Mouse (Mus musculus): Measurements from ENCODE around the gene Nkrf. TPM values are rescaled to one million over a fixed set of nuclear protein-coding genes. Genes with fewer than 3 reads are reported as not detected.

Gene Nkrf
- polyA plus RNA-seq (2014; fragmentation: Illumina TruSeq; extraction: RNeasy Lipid Tissue Mini Kit (QIAGEN cat#74804); ENCODE audit: low read depth, low replicate concordance), result 6.0 TPM

DNA sequence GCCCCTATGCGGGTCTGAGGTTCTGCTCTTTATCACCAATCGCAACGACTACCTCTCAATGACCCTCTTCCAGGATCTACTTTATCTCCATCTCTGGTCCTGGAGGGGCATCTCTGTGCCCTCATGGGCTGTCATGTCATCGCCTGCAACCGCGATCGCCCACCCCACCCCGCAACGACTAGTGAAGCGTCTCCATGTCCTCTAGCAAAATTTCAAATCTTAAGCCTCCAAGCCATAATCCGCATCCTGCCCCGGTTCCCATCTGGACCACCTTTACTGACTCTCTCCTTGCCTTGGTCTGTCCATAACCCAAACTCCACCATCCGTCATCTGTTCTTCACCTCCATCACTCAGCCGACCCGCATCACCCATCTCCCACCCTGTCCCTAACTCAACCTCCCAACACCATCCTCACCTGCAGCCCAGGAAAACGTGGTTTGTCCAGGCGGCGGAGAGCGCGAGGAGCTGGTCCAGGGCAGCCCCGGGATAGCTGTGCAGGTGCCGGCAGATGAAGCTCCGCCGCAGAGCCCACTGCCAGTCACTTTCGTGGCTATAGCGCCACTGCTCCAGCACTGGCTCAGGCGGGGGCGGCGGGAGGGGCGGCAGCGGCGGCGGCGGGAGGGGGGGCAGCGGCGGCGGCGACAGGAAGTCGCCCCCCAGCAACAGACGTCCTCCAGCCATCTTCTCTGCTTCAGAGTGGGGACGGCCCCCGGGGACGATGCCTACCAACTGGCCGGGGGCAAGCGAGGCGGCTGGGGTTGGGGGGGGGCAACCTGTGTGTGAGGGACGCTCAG, at the start of gene Nkrf:
Nkrf (minus strand) TSS at position 579 of the 794 bp plus-strand sequence.

DNA sequence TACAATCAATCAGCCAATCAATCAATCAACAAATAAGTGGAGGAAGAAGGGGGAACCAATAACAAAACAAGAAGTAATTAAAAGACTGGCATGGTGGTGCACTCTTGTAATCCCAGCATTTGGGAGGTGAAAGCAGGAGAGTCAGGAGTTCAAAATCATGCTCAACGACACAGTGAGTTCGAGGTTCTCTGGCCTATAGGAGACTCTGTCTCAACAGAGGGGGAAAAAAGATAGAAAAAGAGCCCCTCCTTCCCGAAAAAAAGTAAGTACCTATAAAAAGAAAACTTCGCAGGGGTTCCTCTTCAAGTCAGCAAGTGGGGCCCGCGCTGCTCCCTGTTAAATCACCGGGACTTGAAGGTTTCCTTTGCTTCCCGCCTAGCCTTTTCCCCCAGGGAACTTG, 28.9 kb downstream of the Nkrf start, which contains the start of the genes Ube2a and C330007P06Rik:
Ube2a (plus strand) TSS at position 136 of the 400 bp plus-strand sequence.
C330007P06Rik (minus strand) TSS at position 347 of the 400 bp plus-strand sequence.

Other genes starting within 250 kb of the Nkrf start
- gene Slc25a43, start 159.2 kb downstream of the Nkrf start, polyA plus RNA-seq (2014; fragmentation: Illumina TruSeq; extraction: RNeasy Lipid Tissue Mini Kit (QIAGEN cat#74804); ENCODE audit: low read depth, low replicate concordance), result not detected
- gene Slc25a5, start 107.2 kb downstream of the Nkrf start, polyA plus RNA-seq (2014; fragmentation: Illumina TruSeq; extraction: RNeasy Lipid Tissue Mini Kit (QIAGEN cat#74804); ENCODE audit: low read depth, low replicate concordance), result 617 TPM
- gene Ube2a, start 29.0 kb downstream of the Nkrf start, polyA plus RNA-seq (2014; fragmentation: Illumina TruSeq; extraction: RNeasy Lipid Tissue Mini Kit (QIAGEN cat#74804); ENCODE audit: low read depth, low replicate concordance), result 72.8 TPM
- gene C330007P06Rik, start 28.8 kb downstream of the Nkrf start, polyA plus RNA-seq (2014; fragmentation: Illumina TruSeq; extraction: RNeasy Lipid Tissue Mini Kit (QIAGEN cat#74804); ENCODE audit: low read depth, low replicate concordance), result 55.6 TPM
- gene Sept6, start 88.9 kb upstream of the Nkrf start, polyA plus RNA-seq (2014; fragmentation: Illumina TruSeq; extraction: RNeasy Lipid Tissue Mini Kit (QIAGEN cat#74804); ENCODE audit: low read depth, low replicate concordance), result 1.5 TPM
- not detected for gene Sowahd, start 145.9 kb upstream of the Nkrf start, polyA plus RNA-seq (2014; fragmentation: Illumina TruSeq; extraction: RNeasy Lipid Tissue Mini Kit (QIAGEN cat#74804); ENCODE audit: low read depth, low replicate concordance)
- 337 TPM for gene Rpl39, start 182.5 kb upstream of the Nkrf start, polyA plus RNA-seq (2014; fragmentation: Illumina TruSeq; extraction: RNeasy Lipid Tissue Mini Kit (QIAGEN cat#74804); ENCODE audit: low read depth, low replicate concordance)
- 32.3 TPM for gene Upf3b, start 207.4 kb upstream of the Nkrf start, polyA plus RNA-seq (2014; fragmentation: Illumina TruSeq; extraction: RNeasy Lipid Tissue Mini Kit (QIAGEN cat#74804); ENCODE audit: low read depth, low replicate concordance)
- gene Nkap, start 223.9 kb upstream of the Nkrf start, polyA plus RNA-seq (2014; fragmentation: Illumina TruSeq; extraction: RNeasy Lipid Tissue Mini Kit (QIAGEN cat#74804); ENCODE audit: low read depth, low replicate concordance), result 16.3 TPM

Data from liver, adult 10 weeks (tissue).